Mouse (Mus musculus): ENCODE results near the gene Emc9.

The Emc9 gene

DNA sequence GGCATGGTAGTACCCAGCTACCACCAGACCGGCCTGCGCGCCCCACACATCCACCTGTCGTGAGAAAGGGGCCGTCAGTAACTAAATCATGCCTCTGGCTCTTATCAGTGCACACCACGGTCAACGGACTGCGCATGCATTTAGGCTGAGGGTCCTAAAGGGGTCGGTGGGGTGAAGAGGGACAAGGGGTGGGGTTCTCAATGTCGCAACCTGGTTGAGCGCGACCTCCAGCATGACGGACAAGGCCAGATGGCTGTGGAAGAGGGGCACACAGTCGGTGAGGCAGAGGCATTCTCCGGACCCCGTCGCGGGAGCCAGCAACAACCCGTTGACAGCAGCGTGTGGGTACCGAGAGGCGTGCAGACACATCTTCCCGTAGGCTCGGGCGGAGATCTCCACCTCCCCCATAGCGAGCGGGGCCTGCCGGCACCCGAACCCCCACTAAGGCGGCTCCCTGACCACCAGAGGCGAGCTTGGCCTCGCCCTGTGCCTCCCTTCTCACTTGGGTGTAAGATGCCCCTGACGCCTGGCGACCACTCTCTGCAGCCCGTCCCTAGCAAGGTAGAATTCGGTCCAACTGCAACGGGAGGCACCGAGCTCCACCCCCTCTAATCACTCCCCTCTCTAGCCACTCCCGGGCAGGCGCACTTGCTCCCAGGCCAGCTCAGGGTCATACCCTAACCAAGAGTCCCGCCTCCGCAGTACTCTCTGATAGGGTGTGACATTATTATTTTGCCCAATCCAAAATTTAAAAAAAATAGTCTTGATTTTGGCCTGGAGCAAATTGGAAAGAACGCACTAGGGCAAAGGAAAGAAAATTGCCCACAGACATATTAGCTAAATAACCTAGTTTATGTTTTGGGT lies at the start of gene Emc9:
Gene Emc9, minus strand, starts transcription at position 601 of the 864 bp plus-strand sequence.
- DNase-seq (ENCODE audit: low read depth, low spot score) = peak; percentile 91

DNA sequence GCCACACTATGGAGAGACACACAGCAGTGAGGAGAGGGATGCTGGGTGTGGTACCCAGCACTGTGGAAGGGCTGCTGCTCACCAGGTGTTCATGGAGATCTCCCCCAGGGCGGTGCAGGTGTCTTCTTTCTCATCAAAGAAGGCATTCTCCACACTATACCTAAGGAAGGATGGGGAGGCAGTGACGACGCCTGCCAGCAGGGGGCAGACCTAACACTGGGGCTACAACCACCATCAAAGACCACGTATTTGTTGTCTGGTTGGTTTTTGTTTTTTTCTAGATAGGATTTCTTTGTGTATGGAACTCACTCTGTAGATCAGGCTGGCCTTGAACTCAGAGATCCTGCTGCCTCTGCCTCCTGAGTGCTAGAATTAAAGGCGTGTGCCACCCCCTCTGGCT lies 44.2 kb upstream of the Emc9 start:
- peak; percentile 56 for DNase-seq (ENCODE audit: low read depth, low spot score)

DNA sequence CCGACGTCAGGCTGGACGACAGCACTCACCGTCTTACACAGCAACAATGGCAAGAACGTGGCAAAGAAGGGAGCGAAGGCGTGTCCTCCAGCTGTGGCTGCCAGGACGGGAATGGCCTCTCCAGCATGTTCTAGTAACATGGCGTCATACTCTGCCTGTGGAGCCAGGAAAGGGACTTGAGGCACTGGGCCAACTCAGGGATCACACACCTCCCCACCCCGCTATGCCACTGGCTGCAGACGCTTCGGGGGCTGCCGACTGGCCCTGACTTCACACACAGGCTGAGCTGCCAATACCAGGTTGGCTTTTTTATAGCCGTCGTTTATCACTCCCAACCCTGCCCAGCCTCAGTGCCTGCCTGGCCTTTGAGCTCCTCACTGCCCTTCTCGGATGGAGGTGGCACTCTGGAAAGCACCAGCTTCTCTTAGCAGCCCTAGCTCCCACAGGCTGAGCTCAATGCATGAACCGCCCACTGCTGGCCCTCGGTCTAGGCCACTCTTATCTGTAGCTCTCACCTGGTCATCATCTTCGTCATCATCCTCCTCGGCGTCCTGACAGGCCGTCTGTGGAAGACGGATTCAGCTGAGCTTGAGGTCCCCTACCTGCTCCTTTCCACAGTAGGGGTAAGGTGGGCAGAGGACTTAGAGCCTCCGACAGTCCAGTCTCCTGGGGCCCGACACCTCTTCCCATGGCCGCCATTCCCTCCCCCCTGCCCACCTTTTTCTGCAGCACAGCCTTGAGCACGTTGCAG lies 43.1 kb upstream of the Emc9 start:
- DNase-seq (ENCODE audit: low read depth, low spot score) = no peak

DNA sequence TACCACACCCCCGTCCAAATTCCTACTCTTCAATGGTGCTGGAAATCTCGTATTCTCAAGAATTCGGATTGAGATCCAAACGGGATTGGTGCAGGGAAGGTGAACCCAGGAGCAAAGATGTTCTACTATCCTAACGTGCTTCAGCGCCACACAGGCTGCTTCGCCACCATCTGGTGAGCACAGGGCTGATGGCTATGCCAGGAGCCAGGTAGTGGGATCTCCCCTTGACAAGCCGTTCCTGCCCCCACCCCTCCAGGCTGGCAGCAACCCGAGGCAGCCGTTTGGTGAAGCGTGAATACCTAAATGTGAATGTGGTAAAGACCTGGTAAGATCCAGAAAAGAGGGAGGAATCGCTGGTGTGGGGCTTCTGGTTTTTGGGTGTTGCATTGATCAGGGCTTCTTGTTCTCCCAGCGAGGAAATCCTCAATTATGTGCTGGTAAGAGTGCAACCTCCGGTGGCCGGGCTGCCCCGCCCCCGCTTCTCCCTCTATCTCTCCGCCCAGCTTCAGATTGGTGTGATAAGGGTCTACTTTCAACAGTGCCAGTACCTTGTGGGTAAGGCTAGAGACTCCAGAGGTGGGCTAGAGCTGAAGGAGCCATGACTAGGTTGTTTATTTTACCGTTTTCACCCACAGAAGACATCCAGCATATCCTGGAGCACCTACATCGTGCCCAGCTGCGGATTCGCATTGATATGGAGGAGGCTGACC lies 33.5 kb upstream of the Emc9 start:
- DNase-seq (ENCODE audit: low read depth, low spot score) = no peak

DNA sequence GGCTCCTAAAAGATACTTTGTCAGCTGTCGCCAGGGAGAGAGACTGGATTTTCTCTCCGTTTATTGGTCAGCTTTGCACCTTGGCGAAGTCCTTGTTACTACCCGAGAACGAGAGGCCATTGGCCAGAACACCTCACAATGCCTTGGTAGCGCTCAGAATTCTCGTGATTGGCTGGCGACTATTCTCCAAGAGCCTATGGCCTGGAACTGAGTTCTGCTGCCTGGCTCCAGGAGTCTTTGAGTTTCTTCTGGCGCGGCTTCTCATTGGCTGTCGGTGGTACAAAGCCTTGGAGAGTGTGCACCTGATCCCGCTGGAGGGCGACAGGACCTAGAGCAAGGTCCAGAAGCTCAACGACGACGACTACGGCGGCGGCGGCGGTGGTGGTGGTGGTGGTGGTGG lies 32.7 kb upstream of the Emc9 start, which contains the start of gene Rec8:
Gene Rec8, plus strand, starts transcription at position 216 of the 400 bp plus-strand sequence.
- no peak for DNase-seq (ENCODE audit: low read depth, low spot score)

DNA sequence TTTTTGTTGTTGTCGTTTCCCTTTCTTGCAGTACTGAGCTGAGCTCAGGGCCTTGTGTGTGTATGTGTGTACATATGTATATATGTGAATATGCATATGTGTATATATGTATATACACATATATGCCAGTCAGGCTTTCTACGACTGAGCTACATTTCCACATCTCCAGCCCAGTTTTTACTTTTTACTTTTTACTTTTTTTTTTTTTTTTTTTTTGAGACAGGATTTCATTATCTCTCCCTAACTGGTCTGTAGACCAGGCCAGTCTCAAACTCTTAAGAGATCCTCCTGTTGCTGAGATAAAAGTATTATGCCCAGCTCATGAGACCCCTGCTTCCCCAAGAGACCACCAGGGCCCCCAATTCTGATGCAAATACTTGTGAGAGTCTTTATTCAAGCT lies 31.7 kb upstream of the Emc9 start:
- no peak for DNase-seq (ENCODE audit: low read depth, low spot score)

DNA sequence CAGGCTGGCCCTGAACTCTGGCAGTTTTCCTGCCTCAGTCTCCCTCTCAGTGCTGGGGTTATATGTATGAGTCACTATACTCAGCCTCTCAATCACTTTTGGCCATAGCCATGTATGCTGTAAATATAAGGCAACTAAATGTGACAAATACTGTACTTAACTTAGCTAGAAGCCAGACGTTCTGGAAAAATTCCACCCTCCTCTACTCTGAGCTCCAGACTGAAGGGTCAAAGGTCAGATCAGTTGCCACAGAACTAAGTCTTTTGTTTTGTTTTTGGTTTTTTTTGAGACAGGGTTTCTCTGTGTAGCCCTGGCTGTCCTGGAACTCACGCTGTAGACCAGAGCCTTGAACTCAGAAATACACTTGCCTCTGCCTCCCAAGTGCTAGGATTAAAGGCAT lies 30.8 kb upstream of the Emc9 start:
- no peak for DNase-seq (ENCODE audit: low read depth, low spot score)

DNA sequence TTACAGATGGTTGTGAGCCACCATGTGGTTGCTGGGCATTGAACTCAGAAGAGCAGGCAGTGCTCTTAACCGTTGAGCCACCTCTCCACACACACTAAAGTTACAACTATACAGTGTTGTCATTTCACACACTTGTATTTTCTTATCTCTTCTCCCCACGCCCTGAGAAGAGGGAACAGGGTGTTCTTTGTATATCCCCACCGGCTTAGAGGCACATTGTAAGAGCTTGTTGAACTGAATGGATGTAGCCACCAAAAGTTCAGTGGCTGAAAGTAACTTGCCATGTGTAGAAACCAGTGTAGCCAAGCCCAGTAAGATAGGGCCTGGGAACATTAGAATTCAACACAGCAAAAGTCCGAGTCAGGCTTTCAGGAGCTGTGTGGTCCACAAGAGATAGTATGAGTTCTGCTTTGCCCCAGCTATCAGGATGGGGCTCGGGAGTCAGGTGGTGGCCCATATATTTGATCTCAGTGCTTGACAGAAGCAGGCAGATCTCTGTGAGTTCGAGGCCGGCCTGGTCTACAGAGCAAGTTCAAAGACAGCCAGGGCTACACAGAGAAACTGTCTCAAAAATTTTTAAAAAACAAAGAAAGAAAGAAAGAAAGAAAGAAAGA lies 29.6 kb upstream of the Emc9 start:
- no peak for DNase-seq (ENCODE audit: low read depth, low spot score)

DNA sequence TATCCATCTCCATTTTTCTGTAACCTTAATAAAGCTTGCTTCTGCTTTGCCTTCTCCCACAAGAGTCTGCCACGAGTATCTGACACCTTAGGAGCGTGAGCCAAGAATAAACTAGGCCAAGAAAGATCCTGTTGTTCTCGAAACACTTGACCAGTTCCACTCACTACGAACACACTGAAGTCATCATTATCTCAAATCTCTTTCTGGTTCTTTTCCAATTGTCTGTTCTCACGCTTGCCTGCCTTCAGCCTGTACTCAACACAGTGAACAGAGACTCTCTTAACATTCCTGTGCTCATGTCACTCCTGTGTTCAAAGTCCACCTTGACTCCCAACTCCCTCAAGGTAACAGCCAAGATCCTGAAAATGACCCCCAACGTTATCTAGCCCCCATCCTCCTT lies 28.2 kb upstream of the Emc9 start:
- DNase-seq (ENCODE audit: low read depth, low spot score) = no peak

DNA sequence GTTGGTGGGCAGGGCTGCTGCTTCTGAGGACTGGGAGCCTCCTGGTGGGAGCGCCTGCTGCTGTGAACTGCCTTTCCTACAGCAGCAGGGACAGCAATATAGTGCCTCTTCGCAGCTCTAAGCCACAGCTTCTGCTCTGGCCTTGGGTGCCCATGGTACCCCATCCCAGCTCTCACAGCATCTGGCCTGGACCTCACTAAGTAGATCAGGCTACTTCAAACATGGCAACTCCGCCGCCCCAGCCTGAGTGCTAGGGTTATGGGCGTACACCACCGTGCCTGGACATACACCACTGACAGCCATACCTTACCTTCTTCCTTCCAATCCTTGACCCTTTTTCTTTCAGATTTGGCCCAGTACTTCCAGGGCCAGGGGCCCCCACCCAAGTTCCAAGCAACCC lies 23.2 kb upstream of the Emc9 start:
- DNase-seq (ENCODE audit: low read depth, low spot score) = no peak

DNA sequence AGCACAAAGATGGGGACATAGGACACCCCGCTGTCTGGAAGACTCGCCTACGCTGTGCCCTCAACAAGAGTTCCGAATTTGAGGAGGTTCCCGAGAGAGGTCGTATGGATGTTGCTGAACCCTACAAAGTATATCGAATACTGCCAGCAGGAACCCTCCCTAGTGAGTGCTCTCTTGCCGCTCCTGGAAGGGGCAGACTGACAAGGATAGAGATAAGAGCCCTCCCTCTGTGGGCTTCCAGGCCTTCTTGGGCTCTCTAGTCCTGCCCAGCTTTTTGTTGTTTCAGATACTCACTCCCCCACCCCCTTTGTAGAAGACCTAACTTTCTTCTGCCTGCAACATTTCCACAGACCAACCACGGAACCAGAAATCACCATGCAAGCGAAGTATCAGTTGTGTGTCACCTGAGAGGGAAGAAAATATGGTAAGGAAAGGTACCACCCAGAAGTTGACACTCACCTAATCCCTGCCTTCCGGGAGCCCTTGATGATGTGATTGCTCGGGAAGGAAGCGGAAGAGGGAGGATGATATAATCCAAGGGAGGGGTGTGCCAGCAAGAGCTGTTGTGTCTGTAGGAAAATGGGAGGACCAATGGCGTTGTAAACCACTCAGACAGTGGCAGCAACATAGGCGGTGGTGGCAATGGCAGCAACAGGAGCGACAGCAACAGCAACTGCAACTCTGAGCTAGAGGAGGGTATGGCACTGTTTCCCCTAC lies 20.8 kb upstream of the Emc9 start:
- DNase-seq (ENCODE audit: low read depth, low spot score) = no peak

DNA sequence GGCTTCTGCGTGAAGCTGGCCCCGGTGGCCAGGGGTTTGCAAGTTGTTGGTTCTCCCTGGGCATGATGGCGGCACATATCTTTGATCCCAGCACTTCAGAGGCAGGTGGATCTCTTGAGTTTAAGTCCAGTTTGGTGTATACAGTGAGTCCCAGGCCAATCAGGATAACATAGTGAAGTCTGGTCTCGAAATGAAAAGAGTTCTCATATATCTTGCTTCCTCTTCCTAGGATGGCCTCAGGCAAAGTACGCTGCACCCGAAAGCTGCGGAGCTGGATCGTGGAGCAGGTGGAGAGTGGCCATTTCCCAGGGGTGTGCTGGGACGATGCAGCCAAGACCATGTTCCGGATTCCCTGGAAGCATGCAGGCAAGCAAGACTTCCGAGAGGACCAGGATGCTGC lies 19.7 kb upstream of the Emc9 start:
- DNase-seq (ENCODE audit: low read depth, low spot score) = no peak

DNA sequence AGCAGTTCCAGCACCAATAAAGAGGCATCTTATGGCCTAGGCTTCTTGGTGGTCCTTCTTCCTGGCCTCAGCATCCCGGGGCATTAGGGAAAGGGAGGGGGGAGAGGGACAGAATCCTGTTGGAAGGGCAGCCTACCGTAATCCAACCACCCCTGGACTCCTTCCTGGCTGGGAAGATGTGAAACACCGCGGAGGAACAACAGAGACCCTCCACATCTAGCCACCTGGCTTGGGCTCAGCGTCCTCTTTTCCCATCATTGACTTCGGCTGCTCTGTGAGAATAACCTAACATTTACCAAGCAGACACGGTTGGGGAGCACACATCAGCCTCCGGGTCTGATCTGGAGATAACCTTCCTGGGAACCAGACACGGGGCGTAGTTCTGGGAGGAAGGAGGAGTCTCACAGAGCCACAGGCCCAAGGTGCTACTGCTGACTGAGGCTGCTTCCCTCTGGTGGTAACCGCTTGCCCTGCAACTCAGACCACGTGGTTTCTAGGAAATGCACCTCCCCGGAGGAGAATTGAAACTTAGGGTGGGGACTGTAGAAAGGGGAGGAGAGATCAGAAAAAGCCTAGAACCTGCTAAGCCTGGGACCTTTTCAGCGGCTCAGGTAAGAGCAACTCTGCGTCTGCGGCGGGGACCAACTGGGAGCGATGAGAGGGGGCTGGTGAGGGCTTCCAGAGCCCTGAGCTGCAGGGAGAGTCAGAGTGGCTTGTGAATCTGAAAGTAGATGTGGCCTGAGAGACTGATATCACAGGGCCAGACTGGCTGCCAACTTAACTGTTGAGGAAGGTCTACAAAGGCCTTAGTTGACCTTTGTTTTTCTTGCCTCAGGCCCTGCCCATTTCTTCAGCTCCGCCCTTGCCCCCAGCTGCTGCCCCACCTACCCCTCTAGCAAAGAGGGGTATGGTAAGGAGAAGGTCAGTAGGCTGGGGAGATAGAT lies 18.8 kb upstream of the Emc9 start:
- DNase-seq (ENCODE audit: low read depth, low spot score) = peak; percentile 94

DNA sequence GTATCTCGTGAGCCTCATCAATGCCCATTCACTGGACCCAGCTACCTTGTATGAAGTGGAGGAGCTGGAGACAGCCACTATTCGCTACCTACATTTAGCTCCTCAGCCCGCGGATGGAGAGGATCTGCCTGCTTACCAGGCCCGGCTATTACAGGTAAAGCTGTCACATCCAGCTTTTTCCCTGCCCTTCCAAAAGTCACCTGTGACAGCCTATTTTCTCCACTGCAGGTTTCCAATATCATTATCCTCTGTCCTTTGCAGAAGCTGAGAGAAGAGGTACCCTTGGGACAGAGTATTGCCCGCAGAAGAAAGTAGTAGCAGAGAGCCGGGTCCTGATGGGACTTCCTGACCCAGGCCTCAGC lies 18.1 kb upstream of the Emc9 start, which contains the start of gene Irf9:
Gene Irf9, plus strand, starts transcription at position 301 of the 362 bp plus-strand sequence.
- DNase-seq (ENCODE audit: low read depth, low spot score) = no peak

DNA sequence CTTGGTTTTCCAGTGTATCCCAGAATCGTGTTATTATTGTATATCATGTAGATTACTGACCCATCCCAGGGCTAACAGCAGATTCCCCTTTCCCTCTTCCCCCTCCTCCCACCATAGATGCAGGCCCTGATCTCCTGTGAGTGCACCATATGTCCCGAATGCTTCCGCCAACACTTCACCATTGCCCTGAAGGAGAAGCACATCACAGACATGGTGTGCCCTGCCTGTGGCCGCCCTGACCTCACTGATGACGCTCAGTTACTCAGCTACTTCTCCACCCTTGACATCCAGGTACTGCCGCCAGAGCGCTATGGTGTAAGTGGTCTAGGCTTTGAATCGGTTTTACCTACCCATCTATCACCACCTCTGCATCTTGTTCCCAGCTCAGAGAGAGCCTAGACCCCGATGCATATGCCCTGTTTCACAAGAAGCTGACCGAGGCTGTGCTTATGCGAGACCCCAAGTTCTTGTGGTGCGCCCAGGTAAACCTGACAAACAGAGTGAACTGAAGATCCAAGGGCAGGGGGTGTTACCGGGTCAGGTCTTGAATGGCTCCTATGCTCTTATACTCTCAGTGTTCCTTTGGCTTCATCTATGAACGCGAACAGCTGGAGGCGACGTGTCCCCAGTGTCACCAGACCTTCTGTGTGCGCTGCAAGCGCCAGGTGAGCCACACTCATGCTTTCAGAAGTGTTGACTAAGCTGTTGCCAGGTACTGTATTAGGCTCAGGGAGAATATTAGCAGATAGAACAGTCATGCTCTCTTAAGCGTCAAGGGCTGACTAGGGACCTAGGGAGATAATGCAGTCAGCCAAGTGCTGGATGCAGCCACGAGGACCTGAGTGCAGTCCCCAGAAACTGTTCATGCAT lies 13.7 kb upstream of the Emc9 start:
- DNase-seq (ENCODE audit: low read depth, low spot score) = no peak

DNA sequence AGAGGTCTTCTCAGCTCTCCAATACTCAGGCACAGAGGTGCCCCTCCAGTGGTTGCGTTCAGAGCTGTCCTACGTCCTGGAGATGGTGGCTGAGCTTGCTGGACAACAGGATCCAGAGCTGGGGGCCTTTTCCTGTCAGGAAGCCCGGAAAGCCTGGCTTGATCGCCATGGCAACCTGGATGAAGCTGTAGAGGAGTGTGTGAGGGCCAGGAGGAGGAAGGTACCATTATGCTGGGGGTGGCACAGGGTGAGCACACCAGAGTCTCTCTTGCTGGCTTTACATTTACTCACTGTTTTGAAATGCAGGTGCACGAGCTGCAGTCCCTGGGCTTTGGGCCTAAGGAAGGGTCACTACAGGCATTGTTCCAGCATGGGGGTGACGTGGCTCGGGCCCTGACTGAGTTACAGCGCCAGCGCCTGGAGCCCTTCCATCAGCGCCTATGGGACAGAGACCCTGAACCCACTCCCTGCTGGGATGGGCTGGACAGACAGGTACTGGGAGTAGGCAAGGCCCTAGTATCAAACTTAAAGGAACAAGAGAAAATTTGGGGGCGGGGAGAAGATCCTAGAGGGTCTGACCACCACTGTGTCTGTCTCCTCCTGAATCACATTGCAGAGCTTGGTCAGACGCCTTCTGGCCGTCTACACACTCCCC lies 11.1 kb upstream of the Emc9 start:
- no peak for DNase-seq (ENCODE audit: low read depth, low spot score)

DNA sequence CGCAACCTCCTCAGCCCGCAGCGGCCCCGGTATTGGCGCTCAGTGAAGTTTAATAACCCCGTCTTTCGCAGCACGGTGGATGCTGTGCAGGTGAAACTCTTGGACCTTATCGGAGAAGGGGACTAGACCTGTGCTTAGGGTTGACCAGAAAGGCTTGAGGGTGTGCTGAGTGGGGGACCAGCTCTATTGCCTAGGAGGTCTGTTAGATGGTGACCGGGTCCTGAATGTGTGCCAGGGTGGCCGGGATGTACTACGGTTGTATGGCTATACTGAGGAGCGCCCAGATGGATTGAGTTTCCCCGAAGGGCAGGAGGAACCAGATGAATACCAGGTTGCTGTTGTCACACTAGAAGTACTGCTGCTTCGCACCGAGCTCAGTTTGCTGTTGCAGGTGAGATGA lies 7.1 kb upstream of the Emc9 start:
- peak; percentile 50 for DNase-seq (ENCODE audit: low read depth, low spot score)

DNA sequence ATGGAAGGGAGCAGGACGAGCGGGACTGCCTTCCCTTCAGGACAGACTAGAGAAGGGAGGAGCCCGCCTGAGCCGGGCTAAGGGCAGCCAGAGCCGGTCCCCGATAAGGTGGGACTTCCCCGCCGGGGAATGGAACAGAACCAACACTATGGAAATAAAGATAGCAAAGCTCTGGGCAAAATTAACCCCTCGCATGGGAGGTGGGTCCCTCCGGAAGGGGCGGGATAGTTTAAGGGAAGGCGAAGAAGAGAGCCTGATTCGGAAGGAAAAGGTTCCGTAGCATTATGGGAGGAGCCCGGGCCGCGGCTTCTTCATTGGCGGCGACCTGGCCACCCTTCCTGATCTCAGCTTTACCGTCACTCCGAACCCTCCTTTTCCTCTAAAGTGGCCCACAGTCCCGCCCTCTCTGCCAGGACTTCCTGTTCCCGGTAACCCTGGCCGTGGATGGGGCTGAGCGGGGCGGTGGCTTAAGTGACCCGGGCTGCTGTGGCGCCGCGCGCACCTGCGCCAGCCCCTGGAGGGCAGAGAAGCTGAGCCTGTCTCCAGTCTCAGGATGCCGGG lies 6.3 kb upstream of the Emc9 start, which contains the start of gene Rnf31:
Gene Rnf31, plus strand, starts transcription at position 378 of the 561 bp plus-strand sequence.
- peak; percentile 96 for DNase-seq (ENCODE audit: low read depth, low spot score)

All from A20 (cell line).